Mouse (Mus musculus): ENCODE results near the gene 4931406P16Rik. TPM values are rescaled to one million over a fixed set of nuclear protein-coding genes. Genes with fewer than 3 reads are reported as not detected.
A peak's percentile ranks its signal among the peaks of the same experiment; 100 is the strongest.

The 4931406P16Rik gene
- total and polyA plus RNA-seq, 2 experiments from 2014 or later, result 21.3 to 55.7 TPM

- no peak overlapping the region for H3K4me3 ChIP-seq (ENCODE audit: low read depth, low read length)
- H3K4me2 ChIP-seq (ENCODE audit: low read depth), result no peak overlapping the region
- H3K4me1 ChIP-seq (ENCODE audit: insufficient read depth), result peaks cover under 1% of the 10 kb centered on the region; the same call in 1 of the 2 replicates
- no peaks in the 10 kb centered on the region for H3K27me3 ChIP-seq (ENCODE audit: insufficient read depth, low read length)
- H3K9ac ChIP-seq, result no peak overlapping the region
- TF ChIP-seq CTCF (IDR thresholded peaks at IDR 0.05; ENCODE audit: low read depth), result no peak
- DNase-seq (no peak), ATAC-seq (no peak)
- WGBS, result 100% methylated on average over 2 of the region's 2 CpGs
- H3K36me3 ChIP-seq (ENCODE audit: insufficient read depth), result peaks cover 41% of the 10 kb centered on the region
- no peaks in the 10 kb centered on the region for H3K9me3 ChIP-seq (ENCODE audit: low read length)
- H3K27ac ChIP-seq (ENCODE audit: low read depth, low read length), result no peak overlapping the region
Observed at GRCm38 (mm10) chr7:34200829-34201228, 112.5 kb downstream of the 4931406P16Rik start.

- peaks cover 19% of the 10 kb centered on the region for H3K36me3 ChIP-seq (ENCODE audit: insufficient read depth)
- H3K9me3 ChIP-seq (ENCODE audit: low read length), result no peaks in the 10 kb centered on the region
- peak; percentile 50 for TF ChIP-seq CTCF (IDR thresholded peaks at IDR 0.05; ENCODE audit: low read depth)
- no peak overlapping the region for H3K27ac ChIP-seq (ENCODE audit: low read depth, low read length)
- ATAC-seq, result no peak
- peaks cover 8% of the 10 kb centered on the region; the same call in 1 of the 2 replicates for H3K4me1 ChIP-seq (ENCODE audit: insufficient read depth)
- H3K4me2 ChIP-seq (ENCODE audit: low read depth), result no peak overlapping the region
- no peak overlapping the region for H3K9ac ChIP-seq
- no peak overlapping the region for H3K4me3 ChIP-seq (ENCODE audit: low read depth, low read length)
- DNase-seq, result peak; percentile 11
- 45% methylated on average over 3 of the region's 3 CpGs for WGBS
- no peaks in the 10 kb centered on the region for H3K27me3 ChIP-seq (ENCODE audit: insufficient read depth, low read length)
Observed at GRCm38 (mm10) chr7:34198346-34198745, 115.0 kb downstream of the 4931406P16Rik start.

- H3K9me3 ChIP-seq (ENCODE audit: low read length), result no peaks in the 10 kb centered on the region
- H3K27me3 ChIP-seq (ENCODE audit: insufficient read depth, low read length), result no peaks in the 10 kb centered on the region
- no peak; the same call in 1 of the 2 replicates for TF ChIP-seq CTCF (IDR thresholded peaks at IDR 0.05; ENCODE audit: low read depth)
- peak; percentile 97 for ATAC-seq
- peaks cover 8% of the 10 kb centered on the region; the same call in 1 of the 2 replicates for H3K4me1 ChIP-seq (ENCODE audit: insufficient read depth)
- H3K4me2 ChIP-seq (ENCODE audit: low read depth), result peak within 1 kb of the TSS; percentile 85
- H3K27ac ChIP-seq (ENCODE audit: low read depth, low read length), result peak within 1 kb of the TSS; percentile 80
- peak within 1 kb of the TSS; percentile 86 for H3K4me3 ChIP-seq (ENCODE audit: low read depth, low read length)
- peak; percentile 96 for DNase-seq
- 4% methylated on average over 65 of the region's 70 CpGs for WGBS
- H3K36me3 ChIP-seq (ENCODE audit: insufficient read depth), result peaks cover 19% of the 10 kb centered on the region
- H3K9ac ChIP-seq, result peak within 1 kb of the TSS; percentile 87
Observed at GRCm38 (mm10) chr7:34196132-34197128, 116.9 kb downstream of the 4931406P16Rik start, which contains the start of gene Pdcd2l. TSS of gene Pdcd2l (minus strand) at chr7:34196661.

- Histone ChIP-seq H3K9me3 (ENCODE audit: low read length) (no peaks in the 10 kb centered on the region), H3K9ac (peak overlapping the region; percentile 87), H3K4me3 (ENCODE audit: low read depth, low read length) (peak overlapping the region; percentile 86), H3K27ac (ENCODE audit: low read depth, low read length) (no peak overlapping the region), H3K4me2 (ENCODE audit: low read depth) (peak overlapping the region; percentile 85), H3K36me3 (ENCODE audit: insufficient read depth) (peaks cover 12% of the 10 kb centered on the region), H3K27me3 (ENCODE audit: insufficient read depth, low read length) (no peaks in the 10 kb centered on the region), H3K4me1 (ENCODE audit: insufficient read depth) (peaks cover 8% of the 10 kb centered on the region; the same call in 1 of the 2 replicates)
- ATAC-seq, result no peak
- 49% methylated on average over 3 of the region's 3 CpGs for WGBS
- no peak for DNase-seq
- peak; percentile 40 for TF ChIP-seq CTCF (IDR thresholded peaks at IDR 0.05; ENCODE audit: low read depth)
Observed at GRCm38 (mm10) chr7:34195632-34196031, 117.7 kb downstream of the 4931406P16Rik start.

GRCm38 (mm10) chr7:34192825-34193224 lies 120.5 kb downstream of the 4931406P16Rik start:
- peaks cover 8% of the 10 kb centered on the region; the same call in 1 of the 2 replicates for H3K4me1 ChIP-seq (ENCODE audit: insufficient read depth)
- no peaks in the 10 kb centered on the region for H3K9me3 ChIP-seq (ENCODE audit: low read length)
- no peaks in the 10 kb centered on the region for H3K27me3 ChIP-seq (ENCODE audit: insufficient read depth, low read length)
- H3K9ac ChIP-seq, result no peak overlapping the region
- DNase-seq (no peak), ATAC-seq (no peak)
- H3K4me2 ChIP-seq (ENCODE audit: low read depth), result no peak overlapping the region
- peaks cover 34% of the 10 kb centered on the region for H3K36me3 ChIP-seq (ENCODE audit: insufficient read depth)
- WGBS, result 92% methylated on average over 6 of the region's 6 CpGs
- no peak overlapping the region for H3K4me3 ChIP-seq (ENCODE audit: low read depth, low read length)
- no peak overlapping the region for H3K27ac ChIP-seq (ENCODE audit: low read depth, low read length)
- no peak for TF ChIP-seq CTCF (IDR thresholded peaks at IDR 0.05; ENCODE audit: low read depth)

GRCm38 (mm10) chr7:34189376-34189989 lies 123.9 kb downstream of the 4931406P16Rik start:
- Histone ChIP-seq H3K36me3 (ENCODE audit: insufficient read depth) (peaks cover 62% of the 10 kb centered on the region), H3K9ac (no peak overlapping the region), H3K4me3 (ENCODE audit: low read depth, low read length) (no peak overlapping the region), H3K27me3 (ENCODE audit: insufficient read depth, low read length) (no peaks in the 10 kb centered on the region), H3K9me3 (ENCODE audit: low read length) (no peaks in the 10 kb centered on the region), H3K4me2 (ENCODE audit: low read depth) (no peak overlapping the region), H3K4me1 (ENCODE audit: insufficient read depth) (no peaks in the 10 kb centered on the region), H3K27ac (ENCODE audit: low read depth, low read length) (no peak overlapping the region)
- 94% methylated on average over 12 of the region's 12 CpGs for WGBS
- ATAC-seq (no peak), DNase-seq (no peak)
- TF ChIP-seq CTCF (IDR thresholded peaks at IDR 0.05; ENCODE audit: low read depth), result no peak

Other genes starting within 250 kb of the 4931406P16Rik start
- gene Scgb1b30, start 218.1 kb downstream of the 4931406P16Rik start, total RNA-seq (2014; rRNA removed), result not detected in 2 replicates
- not detected in 2 replicates for gene Scgb1b30, start 218.1 kb downstream of the 4931406P16Rik start, polyA plus RNA-seq (2015; fragmentation: Nextera tagmentation; extraction: Ambion mirVana)
- 36.8 and 42.1 TPM in 2 replicates for gene Wtip, start 180.3 kb downstream of the 4931406P16Rik start, total RNA-seq (2014; rRNA removed)
- gene Wtip, start 180.3 kb downstream of the 4931406P16Rik start, polyA plus RNA-seq (2015; fragmentation: Nextera tagmentation; extraction: Ambion mirVana), result 2.6 and 3.4 TPM in 2 replicates
- 179 and 196 TPM in 2 replicates for gene Uba2, start 144.0 kb downstream of the 4931406P16Rik start, total RNA-seq (2014; rRNA removed)
- 109 and 123 TPM in 2 replicates for gene Uba2, start 144.0 kb downstream of the 4931406P16Rik start, polyA plus RNA-seq (2015; fragmentation: Nextera tagmentation; extraction: Ambion mirVana)
- 47.4 and 63.7 TPM in 2 replicates for gene Pdcd2l, start 116.9 kb downstream of the 4931406P16Rik start, total RNA-seq (2014; rRNA removed)
- 69.0 and 74.7 TPM in 2 replicates for gene Pdcd2l, start 116.9 kb downstream of the 4931406P16Rik start, polyA plus RNA-seq (2015; fragmentation: Nextera tagmentation; extraction: Ambion mirVana)
- 170 and 223 TPM in 2 replicates for gene Gpi1, start 83.2 kb downstream of the 4931406P16Rik start, total RNA-seq (2014; rRNA removed)
- 180 and 259 TPM in 2 replicates for gene Gpi1, start 83.2 kb downstream of the 4931406P16Rik start, polyA plus RNA-seq (2015; fragmentation: Nextera tagmentation; extraction: Ambion mirVana)
- not detected in 2 replicates for gene Gm6096, start 62.5 kb downstream of the 4931406P16Rik start, total RNA-seq (2014; rRNA removed)
- gene Gm6096, start 62.5 kb downstream of the 4931406P16Rik start, polyA plus RNA-seq (2015; fragmentation: Nextera tagmentation; extraction: Ambion mirVana), result not detected in 2 replicates
- 38.5 and 42.1 TPM in 2 replicates for gene Lsm14a, start 79.8 kb upstream of the 4931406P16Rik start, total RNA-seq (2014; rRNA removed)
- gene Lsm14a, start 79.8 kb upstream of the 4931406P16Rik start, polyA plus RNA-seq (2015; fragmentation: Nextera tagmentation; extraction: Ambion mirVana), result 32.9 and 45.8 TPM in 2 replicates

Data from forebrain, postnatal 0 days (tissue).